Mouse (Mus musculus) small intestine, adult 2 months (tissue): ENCODE results near the gene Gm28308. TPM values are rescaled to one million over a fixed set of nuclear protein-coding genes. Genes with fewer than 3 reads are reported as not detected.

Experiments
- H3K27ac ChIP-seq: fragments of 200-500 bp; 2 replicates; pipeline ENCODE4 v1.5.1; 2012; ENCODE audit warnings: low read depth, low read length, control low read depth, inconsistent platforms; ENCODE audit not compliant: insufficient read depth
- H3K27me3 ChIP-seq: fragments of 200-500 bp; 2 replicates; pipeline ENCODE4 v1.6.1; 2012; ENCODE audit warnings: mild to moderate bottlenecking, moderate library complexity, low read length, inconsistent platforms; ENCODE audit not compliant: control insufficient read depth, insufficient read depth
- H3K36me3 ChIP-seq: fragments of 200-500 bp; 2 replicates; pipeline ENCODE4 v1.6.1; 2012; ENCODE audit warnings: mild to moderate bottlenecking, low read length, control low read depth, inconsistent platforms; ENCODE audit not compliant: control insufficient read depth, insufficient read depth
- H3K4me1 ChIP-seq: fragments of 200-500 bp; 2 replicates; pipeline ENCODE4 v1.6.1; 2012; ENCODE audit warnings: low read length, inconsistent platforms, mixed read lengths; ENCODE audit not compliant: control insufficient read depth, insufficient read depth, insufficient read length
- H3K4me3 ChIP-seq: fragments of 200-500 bp; 2 replicates; pipeline ENCODE4 v1.5.1; 2012; ENCODE audit warnings: low read depth, mild to moderate bottlenecking, control low read depth, inconsistent platforms, low read length, moderate library complexity
- CTCF ChIP-seq: fragments of 200-500 bp; IDR thresholded peaks from 2 replicates; pipeline ENCODE4 v1.5.1; 2012; ENCODE audit warnings: low read depth, mild to moderate bottlenecking, control low read depth, inconsistent platforms, low read length, moderate library complexity, mixed read lengths; ENCODE audit not compliant: insufficient replicate concordance, insufficient read length; ENCODE audit errors: extremely low read depth
- POLR2A ChIP-seq: fragments of 200-500 bp; IDR thresholded peaks from 2 replicates; pipeline ENCODE4 v1.6.1; 2012; ENCODE audit warnings: low read depth, mild to moderate bottlenecking, control low read depth, inconsistent platforms, low read length, moderate library complexity
- WGBS: fragments of 180-500 bp; shearing (Covaris S2); methylation state at CpG from one replicate; pipeline ENCODE4 v1.1.7; 2018; 5-methylcytosine and 5-hydroxymethylcytosine counted together
- polyA plus RNA-seq: library from polyadenylated mRNA; depleted of rRNA; stranded (reverse); fragments of >200 nt; gene quantifications from 2 replicates; pipeline ENCODE4 v1.2.3, GENCODE M21; 2012

Gene Gm28308
- polyA plus RNA-seq, 1 experiment: 0.58 TPM

DNA sequence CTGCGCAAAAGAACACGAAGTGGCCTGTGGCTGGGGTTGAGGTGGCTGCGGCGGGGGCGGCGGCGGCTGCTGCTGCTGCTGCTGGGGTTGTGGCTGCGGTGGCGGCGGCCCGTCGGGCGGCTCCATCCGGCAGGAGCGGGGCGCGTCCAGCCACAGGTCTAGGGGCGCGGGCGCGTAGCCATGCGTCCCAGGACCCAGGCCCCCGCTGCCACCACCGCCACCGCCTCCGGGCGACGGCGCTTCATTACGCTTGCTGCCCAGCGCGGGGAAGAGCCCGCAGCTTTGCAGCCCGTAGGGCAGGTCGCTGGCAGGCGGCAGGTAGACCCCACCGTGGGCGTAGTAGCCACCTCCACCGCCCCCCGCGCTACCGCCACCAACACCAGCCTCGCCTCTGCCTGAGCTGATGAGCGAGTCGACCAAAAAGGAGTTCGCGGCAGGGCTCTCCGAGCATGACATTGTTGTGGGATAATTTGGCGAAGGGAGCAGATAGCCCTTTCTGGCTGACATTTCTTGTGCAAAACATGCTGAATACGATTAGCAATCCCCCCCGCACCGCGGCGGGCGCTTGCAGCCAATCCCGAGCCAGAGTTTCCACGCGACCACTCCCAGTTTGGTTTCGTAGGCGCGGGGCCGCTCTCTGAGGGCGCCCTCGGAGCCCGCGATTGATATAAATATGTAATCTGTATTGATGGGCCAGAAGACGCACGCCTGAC, 21.4 kb upstream of the Gm28308 start:
- Histone ChIP-seq H3K4me3 (no peak overlapping the region; the same call in 1 of the 2 replicates), H3K27ac (no peak overlapping the region)

DNA sequence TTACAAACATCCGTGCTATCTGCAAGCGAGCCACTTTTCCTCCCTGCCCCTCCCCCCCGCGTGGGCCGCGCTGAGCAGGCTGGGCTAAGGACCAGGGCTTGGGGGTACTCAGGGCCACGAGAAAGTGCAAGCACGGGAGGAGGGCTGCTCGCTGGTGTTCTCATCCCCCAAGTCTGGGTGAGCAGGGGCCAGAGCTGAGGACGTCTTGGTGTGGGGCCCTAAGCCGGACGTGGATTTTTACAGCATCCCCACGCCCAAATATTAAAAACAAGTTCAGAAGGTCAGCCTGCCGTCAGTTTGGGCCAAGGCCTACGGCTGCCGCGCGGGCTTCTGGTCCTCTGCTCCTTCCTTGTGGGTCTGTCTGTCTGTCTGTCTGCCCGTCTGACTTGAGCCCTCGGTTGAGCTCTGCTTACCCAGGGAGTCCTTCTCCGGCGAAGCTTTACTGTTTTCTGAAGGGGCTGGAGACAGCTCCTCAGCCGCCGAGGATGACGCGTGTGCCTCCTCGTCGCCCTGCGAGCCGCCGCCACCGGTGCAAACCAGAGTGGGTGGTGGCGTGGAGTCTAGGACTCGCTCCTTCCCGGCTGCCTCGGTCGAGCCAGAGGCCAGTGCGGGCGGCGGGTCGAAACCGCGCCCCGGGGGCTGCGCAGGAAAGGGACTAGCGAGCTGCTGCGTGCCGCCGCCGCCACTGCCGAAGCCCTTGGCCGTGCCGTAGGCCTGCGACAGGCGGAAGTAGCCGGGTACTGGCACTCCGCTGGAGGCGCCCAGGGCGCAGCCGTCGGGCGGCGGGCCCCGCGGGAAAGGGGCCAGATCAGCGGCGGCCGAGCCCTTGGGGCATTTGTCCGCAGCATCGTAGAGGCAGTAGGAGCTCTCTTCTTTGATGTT, 20.6 kb upstream of the Gm28308 start:
- peaks cover 84% of the 10 kb centered on the region for H3K27me3 ChIP-seq

More for the DNA sequence above, 21.4 kb upstream of the Gm28308 start:
- H3K27me3 ChIP-seq: peaks cover 82% of the 10 kb centered on the region
- no peak for TF ChIP-seq POLR2A
- TF ChIP-seq CTCF: no peak
- 4% methylated on average over 68 of the region's 68 CpGs for WGBS
- H3K36me3 ChIP-seq: no peaks in the 10 kb centered on the region
- no peaks in the 10 kb centered on the region; the same call in 1 of the 2 replicates for H3K4me1 ChIP-seq

DNA sequence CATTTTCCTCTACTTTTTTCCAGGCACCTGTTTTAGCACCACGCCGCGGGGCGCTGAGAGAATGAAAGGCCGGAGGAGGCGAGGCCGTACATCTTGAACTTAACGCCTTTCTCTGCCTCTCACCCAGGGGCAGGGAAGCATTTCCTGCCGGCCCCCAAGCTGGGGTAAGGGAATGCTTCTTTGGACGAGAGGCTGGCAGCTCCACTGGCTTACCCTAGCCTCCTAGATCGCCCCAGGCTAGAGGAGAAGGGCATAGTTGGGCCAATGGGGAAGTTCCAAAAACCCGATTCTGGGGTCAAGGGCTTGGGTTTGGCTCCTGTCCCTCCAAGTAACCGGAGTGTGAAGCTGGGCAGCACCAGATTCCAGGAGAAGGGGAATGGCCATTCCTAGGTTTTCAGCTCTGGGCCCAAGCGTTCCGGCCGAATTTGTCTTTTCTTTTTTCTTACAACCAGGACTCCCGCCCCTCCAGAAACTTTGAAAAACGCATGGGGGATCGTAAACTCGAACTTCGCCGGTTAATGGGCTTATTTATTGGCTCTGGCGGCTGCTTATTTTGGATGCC, 19.9 kb upstream of the Gm28308 start:
- H3K27me3 ChIP-seq: peaks cover 87% of the 10 kb centered on the region
- H3K4me3 ChIP-seq: no peak overlapping the region
- WGBS: 7% methylated on average over 23 of the region's 23 CpGs
- TF ChIP-seq POLR2A (no peak), CTCF (no peak)
- H3K36me3 ChIP-seq: no peaks in the 10 kb centered on the region
- no peaks in the 10 kb centered on the region; the same call in 1 of the 2 replicates for H3K4me1 ChIP-seq
- H3K27ac ChIP-seq: no peak overlapping the region

More for the DNA sequence above, 20.6 kb upstream of the Gm28308 start:
- no peak for TF ChIP-seq POLR2A
- no peak for TF ChIP-seq CTCF
- H3K27ac ChIP-seq: no peak overlapping the region
- H3K36me3 ChIP-seq: no peaks in the 10 kb centered on the region
- H3K4me3 ChIP-seq: peak overlapping the region; percentile 12; the same call in 1 of the 2 replicates
- WGBS: 2% methylated on average over 70 of the region's 70 CpGs
- no peaks in the 10 kb centered on the region; the same call in 1 of the 2 replicates for H3K4me1 ChIP-seq

DNA sequence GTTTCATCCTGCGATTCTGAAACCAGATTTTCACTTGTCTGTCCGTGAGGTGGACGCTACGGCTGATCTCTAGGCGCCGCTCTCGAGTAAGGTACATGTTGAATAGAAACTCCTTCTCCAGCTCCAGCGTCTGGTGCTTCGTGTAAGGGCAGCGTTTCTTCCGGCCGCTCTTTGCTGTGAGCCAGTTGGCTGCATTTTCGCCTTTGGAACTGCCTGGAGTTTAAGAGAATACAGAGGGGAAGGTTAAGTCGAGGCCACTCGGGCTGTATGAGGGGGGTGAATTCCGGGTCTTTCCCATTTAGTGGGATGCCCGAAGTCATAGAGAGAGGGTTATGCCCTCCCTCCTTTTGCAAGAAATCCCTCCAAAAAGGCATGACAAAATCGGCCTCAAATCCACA, 19.4 kb upstream of the Gm28308 start:
- H3K27ac ChIP-seq: no peak overlapping the region
- 1% methylated on average over 18 of the region's 18 CpGs for WGBS
- H3K27me3 ChIP-seq: peaks cover 86% of the 10 kb centered on the region
- no peak for TF ChIP-seq POLR2A
- no peak for TF ChIP-seq CTCF
- H3K4me1 ChIP-seq: no peaks in the 10 kb centered on the region; the same call in 1 of the 2 replicates
- no peaks in the 10 kb centered on the region for H3K36me3 ChIP-seq
- H3K4me3 ChIP-seq: no peak overlapping the region

DNA sequence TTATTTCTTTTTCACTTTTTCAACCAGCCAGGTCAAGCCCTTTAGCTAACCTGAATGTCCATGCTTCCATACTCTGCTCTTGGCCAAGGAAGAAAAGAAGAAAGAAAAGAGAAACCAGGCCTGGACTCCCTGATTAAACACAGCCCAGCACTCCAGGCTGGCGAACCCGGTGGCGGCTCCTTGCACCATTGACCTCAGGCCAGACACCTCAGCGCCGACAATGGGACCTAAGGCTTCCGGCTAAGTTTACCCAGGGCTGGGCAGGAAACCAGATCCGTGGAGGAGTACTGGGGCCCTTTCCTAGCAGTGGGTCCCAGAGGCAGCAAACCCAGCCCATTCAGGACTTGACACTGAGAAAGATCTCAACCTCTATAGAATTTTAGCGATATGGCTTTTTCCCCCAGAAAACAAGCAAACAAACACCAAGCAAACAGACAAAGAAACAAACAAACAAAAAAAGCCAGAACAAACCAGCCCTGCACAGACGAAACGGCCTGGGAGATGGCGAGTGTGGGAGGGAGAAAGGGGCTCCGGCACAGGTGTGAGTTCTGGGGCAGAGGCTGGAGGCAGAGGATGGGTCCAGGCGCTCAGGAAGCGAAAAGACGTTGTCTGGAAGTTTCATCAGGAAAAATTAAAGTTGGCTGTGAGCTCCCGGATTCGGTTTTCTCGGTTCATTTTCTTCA, 18.9 kb upstream of the Gm28308 start:
- H3K36me3 ChIP-seq: no peaks in the 10 kb centered on the region
- TF ChIP-seq POLR2A: no peak
- TF ChIP-seq CTCF: no peak
- H3K27me3 ChIP-seq: peaks cover 87% of the 10 kb centered on the region
- 4% methylated on average over 18 of the region's 18 CpGs for WGBS
- no peak overlapping the region for H3K27ac ChIP-seq
- no peaks in the 10 kb centered on the region; the same call in 1 of the 2 replicates for H3K4me1 ChIP-seq
- no peak overlapping the region for H3K4me3 ChIP-seq

DNA sequence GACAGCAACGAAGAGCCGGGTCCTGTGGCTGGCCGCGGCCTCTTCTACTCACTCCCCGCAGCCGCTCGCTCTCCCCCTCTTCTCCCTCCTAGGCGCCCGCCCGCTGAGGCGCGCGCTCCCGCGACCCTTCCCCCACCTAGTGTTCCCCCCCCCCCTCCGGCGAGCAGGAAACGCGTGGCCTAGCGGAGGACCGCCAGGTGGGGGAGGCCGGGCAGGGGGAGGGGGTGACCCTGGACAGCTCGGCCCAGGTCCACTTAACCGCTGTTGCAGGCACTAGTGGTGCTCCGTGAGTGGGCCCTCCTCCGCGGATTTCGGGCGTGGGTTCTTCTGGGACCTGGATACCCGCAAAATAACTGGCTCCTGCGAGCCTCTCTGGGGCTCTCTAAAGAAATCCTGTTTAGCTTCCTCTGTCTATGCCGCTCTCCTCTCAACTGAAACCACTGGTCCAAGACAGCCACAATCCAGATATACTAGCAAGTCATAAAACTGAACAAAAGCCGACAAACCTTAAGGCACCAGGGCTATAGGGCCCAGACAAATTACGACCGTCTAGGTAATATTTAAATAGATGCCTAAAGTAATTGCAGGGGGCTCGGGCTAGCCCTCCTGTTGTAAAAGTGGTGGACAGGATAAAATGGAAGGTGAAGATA, 17.5 kb upstream of the Gm28308 start, which contains the start of gene Hoxa9:
TSS of gene Hoxa9 (minus strand) at position 574 of the 650 bp plus-strand sequence.
- no peaks in the 10 kb centered on the region for H3K36me3 ChIP-seq
- peaks cover 92% of the 10 kb centered on the region for H3K27me3 ChIP-seq
- 4% methylated on average over 23 of the region's 36 CpGs for WGBS
- no peak for TF ChIP-seq POLR2A
- no peak for TF ChIP-seq CTCF
- H3K27ac ChIP-seq: no peak within 1 kb of the TSS
- H3K4me1 ChIP-seq: peaks cover 4% of the 10 kb centered on the region; the same call in 1 of the 2 replicates
- no peak within 1 kb of the TSS for H3K4me3 ChIP-seq
